Mouse (Mus musculus): ENCODE data around the gene Phldb1. TPM values are rescaled to one million over a fixed set of nuclear protein-coding genes. Genes with fewer than 3 reads are reported as not detected.

Gene Phldb1
- polyA plus RNA-seq, 1 experiment = 37.6 TPM

GRCm38 (mm10) chr9:44715705-44716362 is 19.2 kb downstream of the Phldb1 start:
- WGBS = 96% methylated on average over 29 of the region's 29 CpGs
- Histone ChIP-seq H3K27me3 (replicated peaks; ENCODE audit: control insufficient read depth, insufficient read depth, low read length) (no peaks in the 10 kb centered on the region), H3K4me1 (ENCODE audit: control insufficient read depth, insufficient read depth, low read length) (peaks cover 18% of the 10 kb centered on the region), H3K36me3 (ENCODE audit: control insufficient read depth, insufficient read depth, low read length) (no peaks in the 10 kb centered on the region; the same call in 1 of the 2 replicates), H3K27ac (ENCODE audit: insufficient read depth, low read depth, low read length) (no peak overlapping the region), H3K4me3 (ENCODE audit: insufficient read depth, low read depth, low read length) (no peak overlapping the region)
- no peak for TF ChIP-seq POLR2A (IDR thresholded peaks at IDR 0.05; ENCODE audit: low read depth, low read length)
- TF ChIP-seq CTCF (conservative IDR thresholded peaks at IDR 0.05; ENCODE audit: insufficient read depth, insufficient read length, low read depth, low read length) = no peak
- DNase-seq = no peak

- Histone ChIP-seq H3K4me3 (ENCODE audit: insufficient read depth, low read depth, low read length) (no peak overlapping the region), H3K4me1 (ENCODE audit: control insufficient read depth, insufficient read depth, low read length) (peaks cover 11% of the 10 kb centered on the region), H3K36me3 (ENCODE audit: control insufficient read depth, insufficient read depth, low read length) (no peaks in the 10 kb centered on the region; the same call in 1 of the 2 replicates), H3K27ac (ENCODE audit: insufficient read depth, low read depth, low read length) (no peak overlapping the region), H3K27me3 (replicated peaks; ENCODE audit: control insufficient read depth, insufficient read depth, low read length) (no peaks in the 10 kb centered on the region)
- 90% methylated on average over 17 of the region's 17 CpGs for WGBS
- DNase-seq = no peak
- TF ChIP-seq POLR2A (IDR thresholded peaks at IDR 0.05; ENCODE audit: low read depth, low read length) (no peak), CTCF (conservative IDR thresholded peaks at IDR 0.05; ENCODE audit: insufficient read depth, insufficient read length, low read depth, low read length) (no peak)
Observed at GRCm38 (mm10) chr9:44715109-44715508, 19.9 kb downstream of the Phldb1 start.

- Histone ChIP-seq H3K27ac (ENCODE audit: insufficient read depth, low read depth, low read length) (no peak overlapping the region), H3K4me1 (ENCODE audit: control insufficient read depth, insufficient read depth, low read length) (peaks cover 13% of the 10 kb centered on the region; the same call in 1 of the 2 replicates), H3K36me3 (ENCODE audit: control insufficient read depth, insufficient read depth, low read length) (no peaks in the 10 kb centered on the region; the same call in 1 of the 2 replicates), H3K4me3 (ENCODE audit: insufficient read depth, low read depth, low read length) (no peak overlapping the region), H3K27me3 (replicated peaks; ENCODE audit: control insufficient read depth, insufficient read depth, low read length) (no peaks in the 10 kb centered on the region)
- no peak for DNase-seq
- TF ChIP-seq CTCF (conservative IDR thresholded peaks at IDR 0.05; ENCODE audit: insufficient read depth, insufficient read length, low read depth, low read length) (no peak), POLR2A (IDR thresholded peaks at IDR 0.05; ENCODE audit: low read depth, low read length) (no peak)
- 80% methylated on average over 2 of the region's 2 CpGs for WGBS
Observed at GRCm38 (mm10) chr9:44713574-44713973, 21.4 kb downstream of the Phldb1 start.

- no peak for DNase-seq
- TF ChIP-seq POLR2A (IDR thresholded peaks at IDR 0.05; ENCODE audit: low read depth, low read length) (no peak), CTCF (conservative IDR thresholded peaks at IDR 0.05; ENCODE audit: insufficient read depth, insufficient read length, low read depth, low read length) (no peak)
- no peak overlapping the region for H3K27ac ChIP-seq (ENCODE audit: insufficient read depth, low read depth, low read length)
- H3K27me3 ChIP-seq (replicated peaks; ENCODE audit: control insufficient read depth, insufficient read depth, low read length) = no peaks in the 10 kb centered on the region
- H3K4me1 ChIP-seq (ENCODE audit: control insufficient read depth, insufficient read depth, low read length) = peaks cover 14% of the 10 kb centered on the region
- no peaks in the 10 kb centered on the region; the same call in 1 of the 2 replicates for H3K36me3 ChIP-seq (ENCODE audit: control insufficient read depth, insufficient read depth, low read length)
- WGBS = 82% methylated on average over 6 of the region's 6 CpGs
- H3K4me3 ChIP-seq (ENCODE audit: insufficient read depth, low read depth, low read length) = no peak overlapping the region
Observed at GRCm38 (mm10) chr9:44713080-44713479, 21.9 kb downstream of the Phldb1 start.

- 86% methylated on average over 17 of the region's 17 CpGs for WGBS
- DNase-seq = no peak
- no peaks in the 10 kb centered on the region; the same call in 1 of the 2 replicates for H3K36me3 ChIP-seq (ENCODE audit: control insufficient read depth, insufficient read depth, low read length)
- H3K27me3 ChIP-seq (replicated peaks; ENCODE audit: control insufficient read depth, insufficient read depth, low read length) = no peaks in the 10 kb centered on the region
- TF ChIP-seq POLR2A (IDR thresholded peaks at IDR 0.05; ENCODE audit: low read depth, low read length) (no peak), CTCF (conservative IDR thresholded peaks at IDR 0.05; ENCODE audit: insufficient read depth, insufficient read length, low read depth, low read length) (no peak)
- H3K4me3 ChIP-seq (ENCODE audit: insufficient read depth, low read depth, low read length) = no peak overlapping the region
- H3K4me1 ChIP-seq (ENCODE audit: control insufficient read depth, insufficient read depth, low read length) = peaks cover 7% of the 10 kb centered on the region
- H3K27ac ChIP-seq (ENCODE audit: insufficient read depth, low read depth, low read length) = no peak overlapping the region
Observed at GRCm38 (mm10) chr9:44711602-44712001, 23.4 kb downstream of the Phldb1 start.

- DNase-seq = no peak
- TF ChIP-seq POLR2A (IDR thresholded peaks at IDR 0.05; ENCODE audit: low read depth, low read length) (no peak), CTCF (conservative IDR thresholded peaks at IDR 0.05; ENCODE audit: insufficient read depth, insufficient read length, low read depth, low read length) (no peak)
- Histone ChIP-seq H3K4me3 (ENCODE audit: insufficient read depth, low read depth, low read length) (no peak overlapping the region), H3K27ac (ENCODE audit: insufficient read depth, low read depth, low read length) (no peak overlapping the region), H3K4me1 (ENCODE audit: control insufficient read depth, insufficient read depth, low read length) (peaks cover 7% of the 10 kb centered on the region), H3K27me3 (replicated peaks; ENCODE audit: control insufficient read depth, insufficient read depth, low read length) (no peaks in the 10 kb centered on the region), H3K36me3 (ENCODE audit: control insufficient read depth, insufficient read depth, low read length) (no peaks in the 10 kb centered on the region; the same call in 1 of the 2 replicates)
- 83% methylated on average over 5 of the region's 5 CpGs for WGBS
Observed at GRCm38 (mm10) chr9:44710213-44710612, 24.8 kb downstream of the Phldb1 start.

GRCm38 (mm10) chr9:44709600-44709999 is 25.4 kb downstream of the Phldb1 start:
- Histone ChIP-seq H3K4me3 (ENCODE audit: insufficient read depth, low read depth, low read length) (no peak overlapping the region), H3K36me3 (ENCODE audit: control insufficient read depth, insufficient read depth, low read length) (no peaks in the 10 kb centered on the region; the same call in 1 of the 2 replicates), H3K4me1 (ENCODE audit: control insufficient read depth, insufficient read depth, low read length) (peaks cover 7% of the 10 kb centered on the region), H3K27me3 (replicated peaks; ENCODE audit: control insufficient read depth, insufficient read depth, low read length) (no peaks in the 10 kb centered on the region), H3K27ac (ENCODE audit: insufficient read depth, low read depth, low read length) (no peak overlapping the region)
- TF ChIP-seq CTCF (conservative IDR thresholded peaks at IDR 0.05; ENCODE audit: insufficient read depth, insufficient read length, low read depth, low read length) (peak; percentile 80), POLR2A (IDR thresholded peaks at IDR 0.05; ENCODE audit: low read depth, low read length) (no peak)
- WGBS = 73% methylated on average over 2 of the region's 2 CpGs
- DNase-seq = peak; percentile 42

Measured in kidney, adult 2 months (tissue).